Mouse (Mus musculus) heart, postnatal 36 days (tissue): ENCODE measurements around the gene Hspa8. TPM values are rescaled to one million over a fixed set of nuclear protein-coding genes. Genes with fewer than 3 reads are reported as not detected.
"Not testable (repeated sequence)": the region's sequence is repeated elsewhere in the genome, so short reads cannot be mapped to it uniquely, and the experiment has no call there.

Experiments used
- DNase-seq, 2 experiments: peaks; one replicate each; pipeline ENCODE4 v3.0.0; 2021 to 2022
- intact Hi-C: fragments of 180-260 bp; cut with DNase I; formaldehyde crosslinking; loops from one replicate; pipeline ENCODE4 v1.15.1; 2025
- total RNA-seq, 2 experiments: library from RNA; stranded (reverse); gene quantifications; 2 replicates each; pipeline ENCODE4 v1.2.3; 2021

Gene Hspa8
- 1,000 to 10,000 TPM; 1,282 to 1,390 TPM for total RNA-seq

DNA sequence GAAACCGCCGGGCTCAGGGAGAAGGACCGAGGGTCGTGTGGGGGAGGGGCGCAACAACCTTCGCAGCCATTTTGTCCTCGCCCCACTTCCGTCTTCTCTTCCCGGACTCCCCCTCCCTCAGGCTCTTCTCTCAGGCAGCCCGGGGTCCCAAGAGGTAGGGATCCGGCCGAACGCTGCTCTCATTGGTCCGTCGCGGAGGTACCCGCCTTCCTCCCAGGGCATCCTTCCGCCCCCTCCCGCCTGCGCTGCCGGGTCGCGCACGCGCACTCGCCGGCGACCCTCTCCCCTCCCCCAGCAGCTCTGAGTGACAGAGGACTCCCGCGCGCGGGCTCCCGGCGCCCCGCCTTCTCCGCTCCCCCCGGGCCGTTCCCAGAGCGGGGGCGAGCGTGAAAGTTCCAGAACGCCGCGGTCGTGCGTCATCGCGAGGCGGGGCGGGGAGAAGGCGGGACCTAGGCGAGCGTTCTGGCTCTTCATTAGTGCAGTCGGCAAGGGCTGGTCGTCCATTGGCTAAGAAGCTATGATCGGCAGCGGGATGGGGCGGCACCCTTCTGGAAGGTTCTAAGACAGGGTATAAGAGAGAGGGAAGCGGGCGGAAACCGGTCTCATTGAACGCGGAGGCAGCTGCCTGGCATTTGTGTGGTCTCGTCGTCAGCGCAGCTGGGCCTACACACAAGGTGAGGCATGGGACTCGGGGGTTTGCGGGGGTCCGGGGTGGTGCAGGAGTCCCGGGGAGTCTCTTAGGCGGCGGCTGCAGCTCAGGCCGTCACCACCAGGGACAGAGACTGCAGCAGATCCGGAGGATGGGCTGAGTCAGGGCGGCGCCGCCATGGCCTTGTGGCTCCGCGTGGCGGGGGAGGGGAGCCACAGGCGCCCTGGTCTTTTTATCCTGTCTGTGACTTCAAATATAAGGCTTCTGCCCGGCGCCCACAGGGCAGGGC lies at the start of gene Hspa8:
Gene Hspa8, plus strand, starts transcription at position 310 of the 938 bp plus-strand sequence.
- intact Hi-C loops: loop anchor here (1.0 kb wide), 1 partner anchor 17 kb away; no protein-coding TSS in a partner anchor
- DNase-seq: peak; percentile 99 to 100

GRCm38 (mm10) chr9:40751749-40752148 lies 49.0 kb upstream of the Hspa8 start:
- DNase-seq: no peak
- intact Hi-C loops: loop anchor here (5.0 to 10.0 kb wide), 3 partner anchors 134 to 527 kb away; no protein-coding TSS in a partner anchor

DNA sequence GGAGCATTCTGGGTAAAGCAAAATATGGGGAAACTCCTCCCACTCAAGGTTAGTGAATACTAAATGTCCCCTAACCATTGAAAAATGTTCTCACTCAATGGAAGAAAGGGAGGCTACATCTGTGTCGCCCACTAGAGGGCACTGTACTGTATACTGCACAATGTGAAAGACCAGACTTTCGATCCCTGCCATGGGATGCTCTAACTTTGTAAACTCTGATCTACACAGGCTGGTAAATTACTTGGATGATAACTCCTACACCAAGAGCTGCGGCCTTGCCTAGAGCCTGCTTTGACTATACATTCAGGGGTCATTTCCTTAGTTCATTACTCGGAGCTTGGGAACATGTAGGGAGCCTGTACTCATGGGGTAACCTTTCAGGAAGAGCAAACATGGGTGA lies 44.4 kb upstream of the Hspa8 start:
- intact Hi-C loops: loop anchor here (1.0 to 10.0 kb wide), 3 partner anchors 28 to 532 kb away; no protein-coding TSS in a partner anchor
- peak; percentile 57 to 68 for DNase-seq

- intact Hi-C loops: loop anchor here (2.0 to 10.0 kb wide), 2 partner anchors 28 to 532 kb away; no protein-coding TSS in a partner anchor
- peak; percentile 50 to 51 for DNase-seq
These were observed 43.6 kb upstream of the Hspa8 start for GRCm38 (mm10) chr9:40757105-40757626.

DNA sequence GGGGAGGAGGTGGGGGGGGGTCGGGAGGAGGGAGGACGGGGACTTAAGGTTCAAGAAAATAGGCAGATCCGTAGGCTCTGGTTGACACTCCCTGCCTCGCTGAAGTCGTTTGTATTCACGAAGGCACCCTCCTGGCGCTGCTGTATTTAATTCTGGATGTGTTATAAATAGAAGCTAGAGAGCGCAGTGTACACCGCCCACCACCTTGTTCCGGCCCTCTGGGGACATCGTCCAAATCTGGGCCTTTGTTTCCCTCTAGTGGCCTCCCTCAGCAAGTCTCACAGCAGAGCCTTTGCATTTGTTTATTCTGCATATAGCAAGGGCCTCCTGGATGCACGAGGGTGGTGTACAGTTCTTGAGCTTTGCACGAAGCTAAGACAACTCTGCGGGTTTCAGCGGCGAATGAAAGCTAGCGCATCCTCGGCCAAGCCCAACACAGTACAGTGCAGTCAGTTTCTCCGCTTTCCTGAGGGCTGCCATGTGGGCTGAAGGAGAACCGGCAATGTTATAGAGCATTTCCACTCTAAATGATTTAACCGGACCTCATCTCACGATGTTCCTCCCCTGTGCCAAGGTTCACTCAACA lies 43.0 kb upstream of the Hspa8 start:
- peak; percentile 72 to 78 for DNase-seq
- intact Hi-C loops: loop anchor here (2.0 to 10.0 kb wide), 2 partner anchors 27 to 533 kb away; no protein-coding TSS in a partner anchor

- DNase-seq: no peak
- intact Hi-C loops: no loop called here
These were observed 38.4 kb upstream of the Hspa8 start for GRCm38 (mm10) chr9:40762354-40762753.

GRCm38 (mm10) chr9:40764887-40765580 lies 35.8 kb upstream of the Hspa8 start:
- intact Hi-C loops: no loop called here
- DNase-seq: no peak

GRCm38 (mm10) chr9:40765581-40765940 lies 35.2 kb upstream of the Hspa8 start:
- DNase-seq: peak; percentile 39
- intact Hi-C loops: no loop called here

DNA sequence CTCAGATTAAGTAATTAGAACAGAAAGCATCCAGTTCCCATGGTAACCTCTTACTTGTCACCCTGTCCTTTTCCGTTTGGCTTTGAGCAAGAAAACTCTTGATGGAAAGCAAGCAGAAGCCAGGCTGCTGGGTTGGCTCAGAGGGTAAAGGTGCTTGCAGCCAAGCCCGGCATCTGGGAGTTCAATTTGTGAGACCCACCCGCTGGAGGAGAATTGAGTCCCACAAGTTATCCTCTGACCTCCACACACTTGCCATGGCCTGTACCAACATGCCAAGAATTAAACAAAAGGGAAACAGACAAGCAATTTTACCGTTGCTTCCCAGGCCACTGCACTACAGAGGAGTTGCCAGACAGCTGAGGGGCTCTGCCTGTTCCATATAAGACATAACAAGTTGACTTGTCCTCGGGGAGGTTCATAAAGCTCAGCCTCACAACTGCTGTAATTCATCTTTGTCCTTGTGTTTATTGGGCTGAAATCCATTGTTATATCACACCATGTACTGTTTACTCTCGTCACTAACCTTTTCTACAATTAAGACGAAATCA lies 34.7 kb upstream of the Hspa8 start:
- intact Hi-C loops: no loop called here
- DNase-seq: no peak

GRCm38 (mm10) chr9:40767946-40768345 lies 32.8 kb upstream of the Hspa8 start:
- no peak for DNase-seq
- intact Hi-C loops: no loop called here

DNA sequence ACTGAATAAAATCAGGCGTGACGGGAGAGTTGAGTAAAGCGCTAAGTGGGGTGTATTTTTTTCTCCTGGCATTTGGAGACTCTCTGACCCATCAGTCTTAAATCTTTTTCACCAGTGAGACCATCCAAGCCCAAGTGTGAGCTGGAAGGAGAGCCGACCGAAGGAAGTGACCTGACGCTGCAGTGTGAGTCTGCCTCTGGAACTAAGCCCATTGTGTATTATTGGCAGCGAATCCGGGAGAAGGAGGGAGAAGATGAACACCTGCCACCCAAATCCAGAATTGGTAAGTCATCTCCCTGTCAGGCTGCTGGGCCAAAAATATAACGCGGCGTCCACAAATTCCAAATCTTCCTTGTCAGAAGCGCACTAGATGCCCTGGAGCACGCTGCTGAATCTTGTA lies 28.5 kb upstream of the Hspa8 start:
- intact Hi-C loops: no loop called here
- DNase-seq: no peak

- intact Hi-C loops, DNase-seq: not testable (repeated sequence)
These were observed 27.6 kb upstream of the Hspa8 start for GRCm38 (mm10) chr9:40773142-40773541.

- DNase-seq: no peak
- intact Hi-C loops: no loop called here
These were observed 26.9 kb upstream of the Hspa8 start for GRCm38 (mm10) chr9:40773869-40774268.

DNA sequence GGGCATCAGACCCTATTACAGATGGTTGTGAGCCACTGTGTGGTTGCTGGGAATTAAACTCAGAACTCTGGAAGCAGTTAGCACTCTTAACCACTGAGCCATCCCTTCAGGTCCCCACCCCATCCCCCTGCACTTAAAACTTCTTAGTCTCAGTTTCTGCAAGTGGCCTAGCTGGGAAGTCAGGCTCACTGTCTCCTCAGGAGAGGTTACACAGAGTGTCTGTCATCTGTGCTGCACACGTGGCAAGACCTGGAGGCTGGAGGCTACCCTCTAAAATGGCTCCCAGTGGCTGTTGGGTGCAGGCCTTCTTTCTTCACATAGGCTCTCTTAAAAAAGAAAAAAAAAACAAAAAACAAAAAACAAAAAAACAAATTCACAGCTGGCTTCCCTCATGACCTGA lies 24.7 kb upstream of the Hspa8 start:
- intact Hi-C loops: no loop called here
- DNase-seq: no peak

DNA sequence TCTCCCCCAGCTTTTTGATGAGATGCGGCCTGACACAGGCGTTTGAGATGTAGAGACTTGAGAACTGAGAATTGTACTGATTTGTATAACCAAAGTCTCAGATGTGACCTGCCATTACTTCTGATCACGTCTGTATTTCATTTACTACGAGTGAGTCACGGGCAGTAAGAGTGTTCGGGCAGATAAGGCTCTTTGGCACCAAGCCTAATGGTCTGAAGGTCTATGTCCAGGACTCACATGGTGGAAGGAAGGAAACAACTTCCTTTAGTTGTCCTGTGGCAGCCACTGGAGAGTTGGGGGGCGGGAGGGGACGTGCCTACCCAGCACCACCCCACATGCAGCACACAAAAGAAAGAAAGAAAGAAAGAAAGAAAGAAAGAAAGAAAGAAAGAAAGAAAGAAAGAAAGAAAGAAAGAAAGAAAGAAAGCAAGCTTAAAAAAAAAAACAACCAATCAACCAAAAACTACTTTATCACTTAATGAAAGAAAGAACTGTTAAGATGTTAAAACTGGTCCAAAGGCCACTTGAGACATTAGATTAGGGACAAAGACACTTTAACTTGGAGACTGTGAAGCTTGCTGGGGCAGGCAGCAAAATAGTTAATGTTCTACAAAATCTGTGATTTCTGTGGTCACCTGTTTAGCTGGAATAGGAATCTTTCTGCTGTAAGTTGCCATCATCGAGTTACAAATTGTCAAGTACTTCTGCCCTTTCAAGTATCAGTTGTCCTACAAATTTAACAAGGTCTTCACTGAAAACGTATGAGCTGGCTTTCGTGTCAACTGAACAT lies 24.1 kb upstream of the Hspa8 start:
- peak in 1 of 2 experiments; percentile 41 for DNase-seq
- intact Hi-C loops: no loop called here

DNA sequence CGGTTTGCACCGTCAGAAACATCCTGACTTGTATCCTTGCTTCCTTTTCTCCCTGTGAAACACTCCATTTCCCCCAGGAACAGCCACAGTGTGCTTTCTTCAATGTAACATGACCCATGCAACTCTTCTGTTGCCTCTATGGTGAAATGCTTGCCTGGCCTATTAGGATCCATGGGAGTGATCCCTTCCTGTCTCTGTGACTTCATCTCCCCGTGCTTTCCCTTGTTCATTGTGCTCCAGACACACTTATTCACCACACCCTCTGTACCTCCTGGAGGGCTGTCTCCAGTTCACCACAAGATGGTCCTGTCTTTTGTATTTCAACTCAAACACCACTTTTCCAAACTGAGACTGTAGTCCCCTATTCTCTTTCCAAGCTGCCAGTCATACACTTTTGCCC lies 20.7 kb upstream of the Hspa8 start:
- DNase-seq: no peak
- intact Hi-C loops: no loop called here

DNA sequence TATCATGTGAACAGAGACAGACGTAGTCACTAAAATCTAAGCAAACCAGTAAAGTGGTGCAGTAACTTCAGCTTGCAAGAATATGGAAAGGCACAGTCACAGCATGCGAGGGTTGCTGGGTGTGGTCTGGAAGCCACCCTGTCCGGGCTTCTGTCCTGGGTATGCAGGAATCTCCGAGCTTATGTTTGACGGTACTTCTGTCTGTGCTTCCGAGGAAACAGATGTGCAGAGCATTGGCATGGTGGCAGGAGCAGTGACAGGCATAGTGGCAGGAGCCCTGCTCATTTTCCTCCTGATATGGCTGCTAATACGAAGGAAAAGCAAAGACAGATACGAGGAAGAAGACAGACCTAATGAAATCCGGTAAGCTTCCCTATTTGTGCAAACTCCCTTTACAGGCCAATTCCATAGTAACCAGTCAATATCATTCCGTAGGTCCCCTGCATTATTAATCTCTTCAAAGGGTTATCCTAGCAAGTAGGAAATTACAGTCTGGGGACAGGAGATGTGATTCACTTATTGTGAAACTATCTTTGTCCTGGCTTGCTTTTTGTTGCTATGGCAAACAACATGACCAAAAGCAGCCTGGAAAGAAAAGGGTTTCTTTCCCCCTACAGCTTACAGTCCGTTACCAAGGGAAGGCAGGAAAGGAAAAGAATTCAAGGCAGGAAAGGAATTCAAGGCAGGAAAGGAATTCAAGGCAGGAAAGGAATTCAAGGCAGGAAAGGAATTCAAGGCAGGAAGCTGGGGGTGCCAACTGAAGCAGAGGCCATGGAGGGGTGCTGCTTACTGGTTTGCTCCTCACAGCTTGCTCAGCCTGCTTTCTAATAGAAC lies 19.7 kb upstream of the Hspa8 start:
- intact Hi-C loops: no loop called here

GRCm38 (mm10) chr9:40781726-40782581 lies 18.8 kb upstream of the Hspa8 start:
- DNase-seq: peak; percentile 71 to 78
- intact Hi-C loops: no loop called here

More for the DNA sequence above, 19.7 kb upstream of the Hspa8 start:
- no peak for DNase-seq
